Mouse (Mus musculus) intestine, postnatal 0 days (tissue): ENCODE measurements around the gene Adi1. TPM values are rescaled to one million over a fixed set of nuclear protein-coding genes. Genes with fewer than 3 reads are reported as not detected.

ENCODE experiments used
- ATAC-seq: fragments of 200-750 bp; cut with Nextera tagmentation; 2 replicates; pipeline ENCODE4 v1.8.0; 2017; ENCODE audit warnings: mild to moderate bottlenecking, moderate TSS enrichment, moderate library complexity
- H3K27ac ChIP-seq: fragments of 300-500 bp; sonication (generic); 2 replicates; pipeline ENCODE4 v1.5.1; 2014; ENCODE audit warnings: mild to moderate bottlenecking, low read depth, low read length, moderate library complexity
- H3K27me3 ChIP-seq: fragments of 300-500 bp; sonication (generic); replicated peaks from 2 replicates; pipeline ENCODE4 v1.6.1; 2014; ENCODE audit warnings: low read length, mixed read lengths; ENCODE audit not compliant: control insufficient read depth, insufficient read depth
- H3K36me3 ChIP-seq: fragments of 300-500 bp; sonication (generic); 2 replicates; pipeline ENCODE4 v1.6.1; 2014; ENCODE audit warnings: mild to moderate bottlenecking, moderate library complexity; ENCODE audit not compliant: control insufficient read depth, insufficient read depth
- H3K4me1 ChIP-seq: fragments of 300-500 bp; sonication (generic); replicated peaks from 2 replicates; pipeline ENCODE4 v1.6.1; 2014; ENCODE audit warnings: antibody characterized with exemption, low read length, mixed read lengths; ENCODE audit not compliant: control insufficient read depth, insufficient read depth
- H3K4me2 ChIP-seq: fragments of 300-500 bp; sonication (generic); replicated peaks from 2 replicates; pipeline ENCODE4 v1.6.1; 2014; ENCODE audit warnings: low read depth, mild to moderate bottlenecking, moderate library complexity
- H3K4me3 ChIP-seq: fragments of 300-500 bp; sonication (generic); 2 replicates; pipeline ENCODE4 v1.5.1; 2014; ENCODE audit warnings: low read depth, low read length
- H3K9ac ChIP-seq: fragments of 300-500 bp; sonication (generic); 2 replicates; pipeline ENCODE4 v1.6.1; 2014; ENCODE audit warnings: mild to moderate bottlenecking, low read depth, low read length
- H3K9me3 ChIP-seq: fragments of 300-500 bp; sonication (generic); 2 replicates; pipeline ENCODE4 v1.6.1; 2016; ENCODE audit warnings: mixed run types; ENCODE audit not compliant: control insufficient read depth
- CTCF ChIP-seq: sonication (generic); IDR thresholded peaks from 2 replicates; pipeline ENCODE4 v1.5.1; 2016; ENCODE audit warnings: low read depth, mild to moderate bottlenecking, control low read depth, antibody characterized with exemption, moderate library complexity
- WGBS: fragments of 180-500 bp; shearing (Covaris S2); extraction: QIAGEN DNeasy Blood & Tissue Kit; methylation state at CpG from one replicate; pipeline ENCODE4 v1.1.7; 2014; 5-methylcytosine and 5-hydroxymethylcytosine counted together
- microRNA-seq: library from miRNA; unstranded; fragments of <30 nt; microRNA quantifications from one replicate; pipeline ENCODE4, GENCODE M21; 2016
- polyA plus RNA-seq: library from polyadenylated mRNA; unstranded; fragments of >200 nt; fragmentation: Nextera tagmentation; extraction: Ambion mirVana; gene quantifications from 2 replicates; pipeline ENCODE4 v1.2.1, GENCODE M21; 2015

The Adi1 gene
- polyA plus RNA-seq, 1 experiment from 2014 or later = 85.9 TPM

GRCm38 (mm10) chr12:28718106-28718505 lies 43.1 kb downstream of the Adi1 start:
- no peaks in the 10 kb centered on the region for H3K4me1 ChIP-seq

GRCm38 (mm10) chr12:28724366-28724765 lies 49.3 kb downstream of the Adi1 start:
- Histone ChIP-seq H3K4me1 (no peaks in the 10 kb centered on the region), H3K4me2 (no peak overlapping the region), H3K9ac (no peak overlapping the region), H3K9me3 (no peaks in the 10 kb centered on the region), H3K36me3 (peaks cover 58% of the 10 kb centered on the region), H3K4me3 (no peak overlapping the region), H3K27me3 (no peaks in the 10 kb centered on the region), H3K27ac (no peak overlapping the region)
- no peak for TF ChIP-seq CTCF
- no peak for ATAC-seq
- 82% methylated on average over 3 of the region's 3 CpGs for WGBS

More at GRCm38 (mm10) chr12:28718106-28718505, 43.1 kb downstream of the Adi1 start:
- Histone ChIP-seq H3K27ac (no peak overlapping the region), H3K9ac (no peak overlapping the region), H3K27me3 (no peaks in the 10 kb centered on the region), H3K4me3 (no peak overlapping the region), H3K9me3 (no peaks in the 10 kb centered on the region), H3K4me2 (no peak overlapping the region), H3K36me3 (peaks cover 57% of the 10 kb centered on the region)
- no peak for TF ChIP-seq CTCF
- no peak for ATAC-seq
- 95% methylated on average over 2 of the region's 2 CpGs for whole genome bisulfite sequencing

GRCm38 (mm10) chr12:28726204-28726603 lies 51.2 kb downstream of the Adi1 start:
- no peak overlapping the region for H3K4me3 ChIP-seq
- no peaks in the 10 kb centered on the region for H3K4me1 ChIP-seq
- no peak overlapping the region for H3K9ac ChIP-seq
- no peak overlapping the region for H3K4me2 ChIP-seq
- ATAC-seq = no peak
- no peak for TF ChIP-seq CTCF
- WGBS = 95% methylated on average over 4 of the region's 4 CpGs
- H3K36me3 ChIP-seq = peaks cover 46% of the 10 kb centered on the region
- no peaks in the 10 kb centered on the region for H3K9me3 ChIP-seq
- H3K27ac ChIP-seq = no peak overlapping the region
- no peaks in the 10 kb centered on the region for H3K27me3 ChIP-seq

GRCm38 (mm10) chr12:28727061-28727460 lies 52.0 kb downstream of the Adi1 start:
- WGBS = 82% methylated on average over 5 of the region's 5 CpGs
- H3K9me3 ChIP-seq = no peaks in the 10 kb centered on the region
- H3K27me3 ChIP-seq = no peaks in the 10 kb centered on the region

More at GRCm38 (mm10) chr12:28727061-28727460, 52.0 kb downstream of the Adi1 start:
- TF ChIP-seq CTCF = no peak
- H3K9ac ChIP-seq = no peak overlapping the region
- no peak overlapping the region for H3K4me3 ChIP-seq
- ATAC-seq = no peak
- no peaks in the 10 kb centered on the region for H3K4me1 ChIP-seq
- no peak overlapping the region for H3K27ac ChIP-seq
- H3K36me3 ChIP-seq = peaks cover 42% of the 10 kb centered on the region
- H3K4me2 ChIP-seq = no peak overlapping the region

Small RNA genes within 50 kb of the gene (microRNA-seq; reads per million reads assigned to microRNA genes)
- not detected for gene Mir6937

Other genes with a start within 250 kb of the Adi1 start
- gene Dcdc2c, start 122.8 kb upstream of the Adi1 start, polyA plus RNA-seq = not detected in 2 replicates
- gene Allc, start 92.7 kb upstream of the Adi1 start, polyA plus RNA-seq = not detected in 2 replicates
- 0.58 and 0.85 TPM in 2 replicates for gene Colec11, start 51.9 kb upstream of the Adi1 start, polyA plus RNA-seq
- 486 and 504 TPM in 2 replicates for gene Rps7, start 39.3 kb upstream of the Adi1 start, polyA plus RNA-seq
- gene Rnaseh1, start 25.6 kb upstream of the Adi1 start, polyA plus RNA-seq = 12.4 and 13.8 TPM in 2 replicates
- 15.3 and 16.9 TPM in 2 replicates for gene Trappc12, start 75.2 kb downstream of the Adi1 start, polyA plus RNA-seq
- gene Eipr1, start 76.6 kb downstream of the Adi1 start, polyA plus RNA-seq = 23.0 and 23.3 TPM in 2 replicates